Comparison of ENCODE assay signal across 24 mouse cellular contexts in the genomic region with DNA sequence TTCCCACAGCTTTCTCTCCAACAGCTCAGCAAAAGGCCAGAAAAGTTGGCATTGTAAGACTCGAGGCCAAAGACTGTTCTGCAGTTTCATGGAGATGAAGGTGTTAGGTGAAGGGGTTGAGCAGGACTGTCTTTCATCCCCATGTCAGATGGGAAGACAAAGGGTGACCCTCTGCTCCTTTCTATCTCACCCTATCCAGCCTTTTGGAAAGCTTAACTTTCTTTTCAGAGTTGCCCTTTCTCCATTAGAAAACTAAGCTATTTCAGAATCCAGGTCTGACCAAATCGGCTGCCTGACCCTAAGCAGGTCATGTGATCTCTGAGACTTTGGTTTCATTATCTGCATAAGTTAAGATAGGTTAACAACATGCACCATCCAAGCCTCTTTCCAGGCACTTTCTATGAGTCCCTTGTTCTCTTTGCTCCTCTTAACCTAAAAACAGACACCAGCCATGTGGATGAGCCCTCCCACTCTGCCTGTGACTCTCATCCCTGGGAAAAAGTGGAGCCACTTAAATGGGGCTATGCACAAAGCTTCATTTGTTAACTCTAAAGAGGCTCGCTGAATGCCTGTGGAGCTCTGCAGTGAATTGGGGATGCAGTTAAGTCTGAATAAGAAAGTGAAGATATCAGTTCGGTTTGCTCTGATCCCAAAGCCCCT.
DNase-seq lines count a peak whose midpoint lies in the region; ATAC-seq and TF ChIP-seq lines count a peak whose summit lies in the region.
"Had no signal": no experiment of that assay in that cellular context is flagged by ENCODE, and none has a peak within 500 bp of the region (broad histone marks: within the 10 kb centered on the region; RNA-seq: fewer than 3 reads in every experiment).

No protein-coding gene starts in this region.

- no peak overlapping the region for H3K9ac ChIP-seq in hindbrain, embryonic 12.5 days
- no peak overlapping the region for H3K9ac ChIP-seq in hindbrain, embryonic 13.5 days
- H3K9ac ChIP-seq in CH12.LX (ENCODE audit: insufficient read depth, low read depth): no peak overlapping the region
- H3K9ac ChIP-seq: embryonic facial prominence, embryonic 12.5 days; heart, embryonic 15.5 days; limb, embryonic 13.5 days; liver, embryonic 15.5 days; midbrain, embryonic 15.5 days had no signal

- no peak overlapping the region for H3K4me3 ChIP-seq in gastrocnemius, adult 2 months
- no peak overlapping the region for H3K4me3 ChIP-seq in hindbrain, embryonic 12.5 days
- no peak overlapping the region for H3K4me3 ChIP-seq in hindbrain, embryonic 13.5 days
- no peak overlapping the region for H3K4me3 ChIP-seq in CH12.LX (replicated peaks in 1 of 3; ENCODE audit: low read depth in 2 of 3, low read length in 2 of 3, poor library complexity in 1 of 3)
- H3K4me3 ChIP-seq: embryonic facial prominence, embryonic 12.5 days; heart, embryonic 15.5 days; layer of hippocampus, adult 2 months; limb, embryonic 13.5 days; liver, embryonic 15.5 days; midbrain, embryonic 15.5 days had no signal

- no peak for TF ChIP-seq POLR2A in CH12.LX (IDR thresholded peaks at IDR 0.05; ENCODE audit: low read depth, low read length)

- 0 out of 2 replicates have a peak, but pooled peaks cover 6% of the 10 kb centered on the region for H3K4me1 ChIP-seq in hindbrain, embryonic 12.5 days
- H3K4me1 ChIP-seq in hindbrain, embryonic 13.5 days (replicated peaks): no peaks in the 10 kb centered on the region
- H3K4me1 ChIP-seq in CH12.LX (ENCODE audit: control insufficient read depth in 1 of 2, insufficient read depth in 2 of 2): peaks cover 3 to 5% of the 10 kb centered on the region in 2 experiments; a peak in 2 of 4 replicates
- H3K4me1 ChIP-seq: embryonic facial prominence, embryonic 12.5 days; limb, embryonic 13.5 days; liver, embryonic 15.5 days; midbrain, embryonic 15.5 days had no signal

- H3K27me3 ChIP-seq in hindbrain, embryonic 12.5 days: no peaks in the 10 kb centered on the region
- H3K27me3 ChIP-seq in hindbrain, embryonic 13.5 days: 0 out of 2 replicates have a peak, but pooled peaks cover 2% of the 10 kb centered on the region
- peaks cover 69% of the 10 kb centered on the region for H3K27me3 ChIP-seq in CH12.LX (replicated peaks)
- H3K27me3 ChIP-seq: embryonic facial prominence, embryonic 12.5 days; heart, embryonic 15.5 days; limb, embryonic 13.5 days; liver, embryonic 15.5 days; midbrain, embryonic 15.5 days; Patski had no signal

- TF ChIP-seq EP300 in CH12.LX (IDR thresholded peaks at IDR 0.05; ENCODE audit: low read length): no peak

- TF ChIP-seq CTCF in gastrocnemius, adult 2 months (IDR thresholded peaks at IDR 0.05): no peak
- no peak for TF ChIP-seq CTCF in CH12.LX (conservative IDR thresholded peaks at IDR 0.05 in 1 of 2, IDR thresholded peaks at IDR 0.05 in 1 of 2; ENCODE audit: low read depth in 2 of 2, low read length in 2 of 2)

- in situ Hi-C loops in CH12.LX (cut with MboI; ENCODE audit: low pct_ligation_motif_present, low pct_unique_long_range_greater_than_20kb, low sequenced_read_pairs): no loop called here

- H3K27ac ChIP-seq in gastrocnemius, adult 2 months: peak overlapping the region; percentile 16
- peak overlapping the region; percentile 23; the same call in 1 of the 2 replicates for H3K27ac ChIP-seq in hindbrain, embryonic 12.5 days
- no peak overlapping the region for H3K27ac ChIP-seq in hindbrain, embryonic 13.5 days
- H3K27ac ChIP-seq in CH12.LX (ENCODE audit: insufficient read depth, low read depth): no peak overlapping the region
- H3K27ac ChIP-seq: embryonic facial prominence, embryonic 12.5 days; heart, embryonic 15.5 days; layer of hippocampus, adult 2 months; limb, embryonic 13.5 days; liver, embryonic 15.5 days; midbrain, embryonic 15.5 days had no signal

- H3K4me2 ChIP-seq in hindbrain, embryonic 12.5 days (replicated peaks): no peak overlapping the region
- no peak overlapping the region for H3K4me2 ChIP-seq in hindbrain, embryonic 13.5 days
- H3K4me2 ChIP-seq in CH12.LX (ENCODE audit: insufficient read depth, low read depth, poor library complexity, severe bottlenecking): peak overlapping the region; percentile 58
- H3K4me2 ChIP-seq: embryonic facial prominence, embryonic 12.5 days; heart, embryonic 15.5 days; limb, embryonic 13.5 days; liver, embryonic 15.5 days; midbrain, embryonic 15.5 days had no signal

- 29% methylated on average over 4 of the region's 4 CpGs for WGBS in hindbrain, embryonic 12.5 days
- WGBS in hindbrain, embryonic 13.5 days: 29% methylated on average over 4 of the region's 4 CpGs

- dilution Hi-C loops in CH12.LX (cut with MboI; ENCODE audit: extremely low pct_ligation_motif_present, extremely low pct_unique_long_range_greater_than_20kb, low sequenced_read_pairs): no loop called here

- H3K79me2 ChIP-seq in CH12.LX (replicated peaks; ENCODE audit: control insufficient read depth, extremely low read depth, insufficient read depth, poor library complexity, severe bottlenecking): no peaks in the 10 kb centered on the region

- H3K9me3 ChIP-seq in hindbrain, embryonic 12.5 days (replicated peaks): no peaks in the 10 kb centered on the region
- peaks cover 6% of the 10 kb centered on the region for H3K9me3 ChIP-seq in hindbrain, embryonic 13.5 days
- peaks cover 5% of the 10 kb centered on the region for H3K9me3 ChIP-seq in CH12.LX (replicated peaks; ENCODE audit: low read length)
- H3K9me3 ChIP-seq: embryonic facial prominence, embryonic 12.5 days; heart, embryonic 15.5 days; liver, embryonic 15.5 days; midbrain, embryonic 15.5 days had no signal

- DNase-seq in embryo, embryonic 10 days (ENCODE audit: low spot score): peak; percentile 21
- DNase-seq in embryo, embryonic 9.5 days (ENCODE audit: extremely low spot score): no peak
- DNase-seq in gastrocnemius, adult 2 months: no peak
- no peak for DNase-seq in gastrocnemius, postnatal 14 days
- no peak for DNase-seq in CH12.LX (ENCODE audit: extremely low read depth)
- no peak for DNase-seq in cerebellum, adult 9-10 months
- DNase-seq: adrenal gland, postnatal 14 days; cerebellum, adult 11-12 months; cerebellum, postnatal 25 days; kidney, adult 2 months; kidney, postnatal 10 days; layer of hippocampus, postnatal 36 days; right cerebral cortex, postnatal 4 days; thymus, adult 2 months had no signal

- no peak for TF ChIP-seq RAD21 in CH12.LX (IDR thresholded peaks at IDR 0.05; ENCODE audit: low read depth, low read length)

- intact Hi-C loops in gastrocnemius, adult 2 months (cut with DNase I): loop anchor here (5.0 kb wide), 1 partner anchor 44 kb away; no protein-coding TSS in a partner anchor
- intact Hi-C loops in gastrocnemius, postnatal 14 days (cut with DNase I; ENCODE audit: low total_unique reads): no loop called here

- no peaks in the 10 kb centered on the region for H3K36me3 ChIP-seq in hindbrain, embryonic 12.5 days
- no peaks in the 10 kb centered on the region for H3K36me3 ChIP-seq in hindbrain, embryonic 13.5 days
- no peaks in the 10 kb centered on the region for H3K36me3 ChIP-seq in CH12.LX (replicated peaks in 1 of 2; ENCODE audit: control insufficient read depth in 1 of 2, insufficient read depth in 1 of 2, low read length in 1 of 2)
- H3K36me3 ChIP-seq: embryonic facial prominence, embryonic 12.5 days; heart, embryonic 15.5 days; limb, embryonic 13.5 days; liver, embryonic 15.5 days; midbrain, embryonic 15.5 days had no signal

- no peak for ATAC-seq in hindbrain, embryonic 12.5 days (ENCODE audit: low FRiP score)
- no peak for ATAC-seq in hindbrain, embryonic 13.5 days (ENCODE audit: low FRiP score)
- ATAC-seq: activated CD4-positive, CD25-positive, alpha-beta regulatory T cell, adult 4 months; midbrain, embryonic 15.5 days; Patski had no signal

TF ChIP-seq in CH12.LX, 34 proteins besides CTCF, POLR2A, EP300 and RAD21:
- TF ChIP-seq BHLHE40 (IDR thresholded peaks at IDR 0.05; ENCODE audit: low read depth, low read length) (no peak), RCOR1 (conservative IDR thresholded peaks at IDR 0.05; ENCODE audit: low read depth, low read length) (no peak), ZNF384 (IDR thresholded peaks at IDR 0.05; ENCODE audit: low read depth, low read length) (no peak), POLR2AphosphoS2 (IDR thresholded peaks at IDR 0.05; ENCODE audit: low read depth, low read length) (no peak), JUN (IDR thresholded peaks at IDR 0.05; ENCODE audit: insufficient read depth, low read depth, low read length) (no peak), ETS1 (conservative IDR thresholded peaks at IDR 0.05; ENCODE audit: low read depth, low read length) (no peak), MXI1 (IDR thresholded peaks at IDR 0.05; ENCODE audit: low read depth, low read length) (no peak), JUND (conservative IDR thresholded peaks at IDR 0.05; ENCODE audit: low read depth, low read length) (no peak), MAFK (IDR thresholded peaks at IDR 0.05; ENCODE audit: insufficient replicate concordance, low read length) (no peak), CHD1 (IDR thresholded peaks at IDR 0.05; ENCODE audit: low read depth, low read length) (no peak), MAZ (IDR thresholded peaks at IDR 0.05; ENCODE audit: low read depth, low read length) (no peak), USF2 (conservative IDR thresholded peaks at IDR 0.05; ENCODE audit: low read depth, low read length) (no peak), UBTF (IDR thresholded peaks at IDR 0.05; ENCODE audit: low read depth, low read length) (no peak), HCFC1 (IDR thresholded peaks at IDR 0.05; ENCODE audit: low read depth, low read length) (no peak), NELFE (IDR thresholded peaks at IDR 0.05; ENCODE audit: low read depth, low read length) (no peak), MEF2A (IDR thresholded peaks at IDR 0.05; ENCODE audit: borderline replicate concordance, low read depth, low read length) (no peak), PAX5 (IDR thresholded peaks at IDR 0.05; ENCODE audit: low read length) (no peak), USF1 (IDR thresholded peaks at IDR 0.05; ENCODE audit: low read depth, low read length) (no peak; the same call in 1 of the 2 replicates), ZKSCAN1 (IDR thresholded peaks at IDR 0.05; ENCODE audit: borderline replicate concordance, low read depth, low read length) (no peak)

Comparison
In these comparisons a context has a peak if more than half of its experiments do, and no peak if none do; other contexts are left out.
1. H3K27ac ChIP-seq: peak in gastrocnemius, adult 2 months (single experiment) and hindbrain, embryonic 12.5 days (single experiment); none in hindbrain, embryonic 13.5 days (single experiment) and CH12.LX (single experiment).